Mouse (Mus musculus): ENCODE measurements around the gene Gyg.

DNA sequence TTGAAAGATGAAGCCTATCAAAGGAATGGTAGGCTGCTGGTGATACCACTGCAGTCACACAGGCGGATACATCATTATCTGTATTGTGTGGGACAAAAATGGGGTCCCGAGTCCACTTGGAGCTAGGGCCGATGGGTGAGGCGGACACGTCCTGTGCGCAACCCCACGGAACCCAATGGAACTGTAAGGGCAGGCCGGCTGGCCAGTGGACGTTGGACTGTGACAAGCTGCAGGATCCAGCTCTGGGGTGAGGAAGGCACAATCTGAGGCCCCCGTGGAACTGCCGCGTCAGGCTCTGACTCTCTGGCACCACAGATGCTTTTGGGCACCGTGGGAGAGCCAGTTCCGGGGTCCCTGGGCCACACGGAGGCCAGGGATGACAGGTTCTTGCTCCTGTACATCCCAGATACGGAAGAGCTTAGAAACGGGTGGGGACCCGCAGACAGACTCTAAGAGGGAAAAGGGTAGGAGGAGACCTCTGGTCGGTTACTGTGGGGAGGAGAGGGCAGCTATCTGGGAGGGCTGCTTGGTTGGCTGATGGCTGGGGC, 36.0 kb downstream of the Gyg start:
- TF ChIP-seq CTCF (IDR thresholded peaks at IDR 0.05; ENCODE audit: borderline replicate concordance, extremely low read depth, insufficient read depth, insufficient read length) (no peak), POLR2A (IDR thresholded peaks at IDR 0.05; ENCODE audit: borderline replicate concordance, extremely low read depth, insufficient read depth, insufficient read length, poor library complexity, severe bottlenecking) (no peak)
